Mouse (Mus musculus): ENCODE data around the gene Ermp1. TPM values are rescaled to one million over a fixed set of nuclear protein-coding genes. Genes with fewer than 3 reads are reported as not detected.

Gene Ermp1
- 20.8 TPM for polyA plus RNA-seq (2017; shearing (Covaris generic))

DNA sequence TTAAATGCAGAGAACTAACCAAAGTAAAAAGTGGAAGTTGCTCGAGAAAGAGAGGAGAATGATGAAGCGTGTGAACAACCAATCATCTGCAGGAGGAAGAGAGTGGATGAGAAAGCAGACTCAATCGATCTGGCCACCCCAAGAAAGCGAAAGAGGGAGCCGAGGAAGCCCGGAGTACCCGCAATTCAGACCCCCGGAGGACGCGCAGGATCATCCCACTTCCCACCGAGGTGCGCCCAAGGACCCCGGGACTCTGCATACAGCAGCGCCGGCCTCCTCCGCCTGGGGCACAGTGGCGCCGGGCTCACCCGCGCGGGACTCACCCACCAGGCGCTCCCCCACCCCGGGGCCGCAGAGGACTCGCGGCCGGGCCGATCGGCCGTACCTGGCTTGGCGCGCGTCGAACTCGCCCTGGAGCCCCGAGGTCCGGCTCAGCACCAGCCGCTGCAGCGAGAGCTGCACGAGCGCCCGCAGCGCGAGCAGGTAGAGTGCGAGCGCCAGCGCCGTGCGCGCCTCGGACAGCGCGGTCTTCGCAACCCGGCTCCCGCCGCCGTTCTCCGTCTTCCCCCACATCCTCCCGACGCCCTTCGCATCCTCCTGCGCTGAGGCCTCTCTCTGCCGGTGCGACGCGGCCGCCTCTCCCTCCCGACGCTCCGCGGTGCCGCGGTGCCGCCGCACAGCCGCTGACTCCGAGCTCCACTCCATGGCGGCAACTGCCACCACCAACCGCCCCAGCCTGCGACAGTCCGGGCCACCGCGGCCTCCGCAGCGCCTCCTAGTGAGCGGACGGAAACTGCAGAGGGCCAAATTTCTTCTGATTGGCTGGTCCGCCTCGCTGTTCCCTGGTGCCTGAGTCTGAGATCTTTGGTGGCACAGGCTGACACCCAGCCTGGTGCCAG lies at the start of gene Ermp1:
Gene Ermp1 (minus strand): TSS at position 765 of the 899 bp plus-strand sequence.

DNA sequence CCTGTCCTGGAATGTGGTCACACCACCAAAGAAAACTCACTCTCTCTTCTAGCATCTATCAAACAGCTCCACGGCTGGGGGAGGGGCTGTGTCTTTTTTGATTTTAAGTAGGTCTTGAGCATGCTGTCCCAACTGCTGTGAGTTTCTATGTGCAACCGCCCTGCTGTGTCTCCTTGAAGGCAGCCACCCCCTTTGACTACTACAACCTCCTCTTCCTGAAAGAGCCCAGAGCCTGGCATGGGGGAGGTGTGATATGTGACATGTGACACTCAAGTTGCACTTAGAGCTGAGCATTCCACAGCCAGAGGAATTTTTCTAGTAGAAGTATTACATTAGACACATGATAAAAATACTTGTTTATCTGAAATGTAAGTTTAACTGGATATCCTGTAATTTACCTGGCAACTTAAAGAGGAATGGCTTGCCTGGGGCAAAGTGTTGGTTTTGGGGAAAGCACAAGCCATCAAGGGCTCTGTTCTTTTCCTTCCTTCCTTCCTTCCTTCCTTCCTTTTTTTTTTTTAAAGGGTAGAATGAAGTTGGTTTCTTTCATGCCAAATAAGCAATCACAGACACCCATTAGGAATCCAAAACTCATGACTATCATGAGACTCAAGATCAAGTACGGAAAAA lies 49.1 kb upstream of the Ermp1 start, which contains the start of gene Mlana:
Gene Mlana (plus strand): TSS at position 580 of the 630 bp plus-strand sequence.

Other genes with a start within 250 kb of the Ermp1 start
- gene Pdcd1lg2, start 237.5 kb downstream of the Ermp1 start, polyA plus RNA-seq (2017; shearing (Covaris generic)) = 1.1 TPM
- 12.1 TPM for gene Ric1, start 126.1 kb downstream of the Ermp1 start, polyA plus RNA-seq (2017; shearing (Covaris generic))
- not detected for gene Mlana, start 49.4 kb upstream of the Ermp1 start, polyA plus RNA-seq (2017; shearing (Covaris generic))
- gene 9930021J03Rik, start 157.6 kb upstream of the Ermp1 start, polyA plus RNA-seq (2017; shearing (Covaris generic)) = 11.4 TPM
- 10.1 TPM for gene Ranbp6, start 164.6 kb upstream of the Ermp1 start, polyA plus RNA-seq (2017; shearing (Covaris generic))

Data from naive thymus-derived CD4-positive, alpha-beta T cell, adult 5 months (primary cell).